Mouse (Mus musculus): Measurements from ENCODE around the gene Clcf1.
A peak's percentile ranks its signal among the peaks of the same experiment; 100 is the strongest.

Gene Clcf1

GRCm38 (mm10) chr19:4214071-4214770, at the start of gene Clcf1, which contains the start of gene AC109138.7:
Gene Clcf1, plus strand, starts transcription at chr19:4214238.
Gene AC109138.7, plus strand, starts transcription at chr19:4214357.
- no peak for DNase-seq (ENCODE audit: low spot score in 2 of 2)

- DNase-seq (ENCODE audit: low spot score in 2 of 2), result no peak
Measured at GRCm38 (mm10) chr19:4164721-4165120, 49.3 kb upstream of the Clcf1 start.

DNA sequence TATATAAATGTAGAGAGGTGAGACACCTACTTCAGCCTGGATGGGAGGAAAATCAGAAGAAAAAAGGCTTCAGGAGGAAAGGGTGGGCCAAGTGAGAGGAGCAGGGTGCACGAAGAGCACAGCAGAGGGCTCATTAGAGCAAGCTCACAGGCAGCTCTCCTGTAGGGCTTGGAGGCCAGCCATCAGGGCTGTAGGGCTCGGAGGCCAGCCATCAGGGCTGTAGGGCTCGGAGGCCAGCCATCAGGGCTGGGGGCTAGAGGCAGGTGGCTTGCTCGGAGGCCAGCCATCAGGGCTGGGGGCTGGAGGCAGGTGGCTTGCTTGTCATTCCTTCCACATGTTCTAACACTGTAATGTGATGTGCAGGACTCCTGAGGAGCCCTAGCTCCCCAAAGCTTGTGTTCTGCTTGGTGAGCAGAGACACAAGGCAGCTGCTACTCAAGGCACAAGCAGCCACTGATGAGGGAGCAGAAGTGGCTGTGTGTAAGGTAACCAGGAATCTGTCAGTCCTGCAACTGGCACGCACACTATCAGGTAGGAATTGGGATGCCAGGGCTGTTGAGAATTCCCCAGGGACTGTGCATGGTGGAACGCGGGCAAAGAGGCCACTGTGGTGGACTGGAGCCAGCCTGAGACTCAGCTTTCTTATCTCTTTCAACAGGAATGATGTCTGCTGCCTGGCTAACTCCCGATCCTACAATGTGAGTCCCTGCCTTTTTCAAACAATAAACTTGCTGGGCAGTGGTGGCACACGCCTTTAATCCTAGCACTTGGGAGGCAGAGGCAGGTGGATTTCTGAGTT, 47.2 kb upstream of the Clcf1 start:
- no peak for DNase-seq (ENCODE audit: low spot score in 2 of 2)

DNA sequence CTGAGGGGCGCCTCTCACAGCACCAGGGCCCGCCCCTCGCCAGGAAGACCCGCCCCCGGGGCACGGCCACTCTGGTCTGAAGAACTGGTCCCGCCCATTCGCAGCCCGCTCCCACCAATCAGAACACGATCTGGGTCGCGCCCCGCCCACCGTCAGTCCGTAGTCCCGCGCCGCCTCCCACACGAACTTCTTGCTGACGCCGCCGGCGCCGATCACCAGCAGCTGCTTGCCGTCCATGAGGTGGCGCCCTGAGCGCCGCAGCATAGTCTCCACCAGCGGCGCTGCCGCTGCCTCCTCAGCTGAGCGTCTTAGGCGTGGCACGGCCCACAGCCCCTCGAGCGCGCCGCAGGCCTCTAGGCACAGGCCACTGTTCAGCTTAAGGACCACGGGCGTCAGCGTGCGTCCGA, 44.7 kb upstream of the Clcf1 start:
- DNase-seq (ENCODE audit: low spot score in 2 of 2), result peak; percentile 99 to 100

DNA sequence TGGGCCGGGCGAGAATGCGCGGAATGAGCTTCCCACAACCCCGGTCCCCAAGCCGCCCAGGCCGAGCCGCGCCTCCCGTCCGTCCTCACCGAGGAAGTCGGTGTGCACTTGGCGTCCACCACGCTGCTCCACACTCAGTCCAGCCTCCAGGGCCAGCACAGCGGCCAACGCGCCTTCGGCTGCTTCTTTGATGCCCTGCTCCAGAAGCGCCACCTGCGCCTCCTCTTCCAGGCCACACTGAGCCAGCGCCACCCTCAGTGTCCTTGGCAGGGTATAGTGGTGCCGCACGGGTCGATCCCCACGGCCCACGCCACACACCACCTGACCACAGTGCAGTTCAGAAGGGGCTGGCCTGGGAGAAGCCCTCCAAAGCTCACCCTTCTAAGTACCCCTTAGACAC, 44.2 kb upstream of the Clcf1 start:
- no peak for DNase-seq (ENCODE audit: low spot score in 2 of 2)

- no peak for DNase-seq (ENCODE audit: low spot score in 2 of 2)
Measured at GRCm38 (mm10) chr19:4170723-4171392, 43.2 kb upstream of the Clcf1 start.

DNA sequence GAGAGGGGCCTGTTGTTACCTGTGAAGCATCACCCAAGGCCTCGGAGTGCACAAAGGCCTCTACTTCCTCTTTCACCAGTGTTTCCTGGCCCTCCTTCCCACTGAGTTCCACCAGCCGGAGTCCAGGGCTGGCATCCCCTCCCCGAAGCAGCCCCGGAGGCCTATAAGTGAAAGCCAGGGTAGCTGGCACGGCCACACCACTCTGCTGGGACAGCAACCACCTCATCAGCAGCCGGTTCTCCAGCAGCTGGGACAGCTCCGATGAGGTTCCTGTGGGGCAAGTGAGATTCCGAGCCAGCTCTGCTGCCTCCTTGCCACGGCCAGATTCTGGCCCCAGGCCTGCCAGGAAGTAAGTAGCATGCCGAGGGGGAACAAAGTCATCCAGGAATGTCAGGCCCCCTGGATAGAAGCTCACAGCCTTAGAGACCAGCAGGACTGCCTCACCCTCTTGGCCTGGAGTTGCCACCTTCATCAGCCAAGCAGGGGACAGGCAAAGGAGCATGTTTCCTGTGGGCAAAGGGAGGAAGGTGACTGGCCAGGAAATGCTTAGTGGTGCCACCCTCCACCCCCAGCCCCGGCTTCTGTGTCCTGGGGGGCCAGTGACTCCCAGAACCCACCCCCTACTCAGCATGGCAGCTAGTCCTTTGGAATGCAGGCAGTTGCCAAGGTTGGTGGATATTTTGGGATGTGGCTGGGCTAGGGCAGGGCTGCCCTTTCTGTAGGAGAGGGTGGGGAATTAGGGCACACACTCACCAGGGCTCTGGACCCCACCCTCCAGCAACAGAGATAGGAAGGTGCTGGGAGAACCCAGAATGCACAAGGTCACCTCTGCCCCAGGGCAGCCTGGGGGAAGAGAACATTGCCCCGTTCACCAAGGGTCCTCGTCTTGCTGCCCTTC, 42.4 kb upstream of the Clcf1 start:
- no peak for DNase-seq (ENCODE audit: low spot score in 2 of 2)

DNA sequence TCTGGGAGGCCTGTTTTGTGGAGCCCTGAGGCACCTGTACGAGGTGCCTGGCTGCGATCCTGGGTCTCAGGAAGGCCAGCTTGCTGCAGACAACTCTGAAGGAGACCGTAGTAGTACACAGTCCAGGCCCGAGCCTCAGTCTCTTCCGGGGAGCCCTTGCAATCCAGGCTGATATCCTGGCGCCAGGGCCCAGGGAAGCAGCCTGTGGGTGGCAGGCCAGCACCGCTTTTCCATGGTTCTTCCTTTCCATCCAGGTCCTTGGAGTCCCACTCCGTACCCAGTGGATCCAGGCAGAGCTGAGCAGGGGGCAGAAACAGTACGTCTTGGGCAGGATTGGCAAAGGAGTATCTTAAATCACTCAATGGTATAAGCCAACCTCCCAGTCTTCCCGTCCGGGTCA, 41.1 kb upstream of the Clcf1 start:
- DNase-seq (ENCODE audit: low spot score in 2 of 2), result no peak

GRCm38 (mm10) chr19:4175368-4175947, 38.6 kb upstream of the Clcf1 start, which contains the start of gene Carns1:
Gene Carns1, minus strand, starts transcription at chr19:4175479.
- DNase-seq (ENCODE audit: low spot score in 2 of 2), result no peak

GRCm38 (mm10) chr19:4180411-4180810, 33.6 kb upstream of the Clcf1 start:
- DNase-seq (ENCODE audit: low spot score in 2 of 2), result no peak

- DNase-seq (ENCODE audit: low spot score in 2 of 2), result peak; percentile 62 to 64
Measured at GRCm38 (mm10) chr19:4181892-4182291, 32.1 kb upstream of the Clcf1 start.

DNA sequence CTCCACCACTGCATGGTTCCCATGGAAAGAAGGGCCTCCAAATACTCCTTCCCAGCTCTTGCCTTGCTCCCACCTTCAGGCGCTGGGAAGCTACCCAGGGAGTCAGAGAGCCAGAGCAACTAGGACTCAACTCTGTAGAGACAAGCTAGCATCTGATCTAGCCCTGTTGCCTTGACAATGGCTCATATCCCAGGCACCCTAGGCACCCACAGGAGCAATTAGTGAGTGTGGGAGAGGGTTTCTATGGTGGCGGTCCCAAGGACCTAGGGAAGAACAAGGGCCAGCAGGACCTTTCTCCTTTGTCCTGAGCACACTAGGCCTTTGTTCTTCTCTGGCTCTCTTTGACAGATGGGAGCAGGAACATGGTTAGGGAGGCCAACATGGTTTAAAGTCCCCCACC, 30.3 kb upstream of the Clcf1 start:
- DNase-seq (ENCODE audit: low spot score in 2 of 2), result no peak

GRCm38 (mm10) chr19:4184976-4185975, 28.8 kb upstream of the Clcf1 start:
- DNase-seq (ENCODE audit: low spot score in 2 of 2), result no peak

DNA sequence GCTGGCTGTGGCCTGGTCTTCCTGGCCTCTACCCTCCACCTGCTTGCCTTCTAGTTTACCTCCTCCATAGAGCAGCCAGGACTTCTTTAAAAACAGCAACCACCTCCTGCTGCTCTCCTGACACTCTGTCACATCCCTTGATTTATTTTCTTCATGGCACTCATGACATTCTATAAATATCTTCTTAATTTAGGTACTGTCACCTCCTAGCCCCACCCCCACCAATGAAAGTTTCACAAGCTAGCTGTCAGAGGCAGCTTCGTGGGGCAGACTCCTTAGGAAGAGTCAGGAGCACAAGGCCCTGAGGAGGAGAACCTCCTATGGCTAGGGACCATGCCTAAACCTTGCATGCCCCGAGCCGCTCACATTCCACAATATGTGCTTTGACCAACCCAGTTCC, 26.7 kb upstream of the Clcf1 start:
- DNase-seq (ENCODE audit: low spot score in 2 of 2), result no peak

DNA sequence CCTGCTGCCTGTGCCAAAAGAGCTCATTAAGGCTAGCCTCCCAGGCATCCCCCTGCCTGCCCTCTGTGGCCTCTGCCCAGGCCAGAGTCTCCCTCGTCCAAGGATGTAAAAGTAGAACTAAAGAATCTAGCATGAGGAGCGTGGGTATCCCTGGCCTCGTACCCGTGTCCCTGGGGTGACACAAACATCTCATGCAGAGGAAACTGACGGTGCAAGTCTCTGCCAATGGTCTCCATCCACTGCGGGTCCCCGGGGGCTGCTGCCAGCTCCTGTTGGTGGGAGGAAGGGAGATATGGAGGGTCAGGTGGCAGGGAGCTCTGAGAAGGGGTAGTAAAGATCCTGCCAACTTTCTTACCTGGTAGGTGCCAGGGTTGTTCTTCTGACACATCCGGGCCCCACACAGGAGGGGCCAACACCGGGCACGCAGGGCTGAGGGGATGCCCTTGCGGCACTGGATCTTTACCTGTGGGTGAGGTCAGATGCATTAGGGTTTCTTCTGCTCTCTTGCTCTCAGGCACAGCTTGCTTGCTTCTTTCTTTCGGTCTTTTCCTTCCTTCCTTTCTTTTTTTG, 24.9 kb upstream of the Clcf1 start:
- no peak for DNase-seq (ENCODE audit: low spot score in 2 of 2)

DNA sequence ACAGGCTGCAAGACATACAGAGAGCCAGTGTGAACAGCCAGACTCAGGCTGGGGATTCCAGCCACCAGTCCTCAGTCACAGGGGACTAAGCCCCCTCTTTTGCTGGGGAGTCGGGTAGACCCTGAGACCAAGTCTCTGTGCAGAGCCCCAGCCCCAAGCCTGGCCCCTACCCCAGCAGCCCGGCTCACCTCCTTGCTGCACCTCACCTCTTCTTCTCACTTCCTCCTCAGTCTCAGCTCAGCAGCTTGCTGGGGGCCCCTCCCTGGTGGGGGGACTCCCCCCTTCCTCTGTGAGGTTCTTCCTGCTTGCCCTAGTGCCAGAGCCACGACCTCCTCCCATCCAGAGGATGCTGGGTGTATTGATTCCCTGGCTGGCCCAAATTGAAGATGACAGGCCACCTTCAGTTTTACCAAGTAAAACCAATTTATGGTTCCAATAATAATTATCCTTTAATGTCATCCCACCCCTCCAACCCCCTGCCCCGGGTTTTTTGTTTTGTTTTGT, 23.2 kb upstream of the Clcf1 start, which contains the start of gene Tbc1d10c:
Gene Tbc1d10c, minus strand, starts transcription at position 454 of the 504 bp plus-strand sequence.
- DNase-seq (ENCODE audit: low spot score in 2 of 2), result no peak

DNA sequence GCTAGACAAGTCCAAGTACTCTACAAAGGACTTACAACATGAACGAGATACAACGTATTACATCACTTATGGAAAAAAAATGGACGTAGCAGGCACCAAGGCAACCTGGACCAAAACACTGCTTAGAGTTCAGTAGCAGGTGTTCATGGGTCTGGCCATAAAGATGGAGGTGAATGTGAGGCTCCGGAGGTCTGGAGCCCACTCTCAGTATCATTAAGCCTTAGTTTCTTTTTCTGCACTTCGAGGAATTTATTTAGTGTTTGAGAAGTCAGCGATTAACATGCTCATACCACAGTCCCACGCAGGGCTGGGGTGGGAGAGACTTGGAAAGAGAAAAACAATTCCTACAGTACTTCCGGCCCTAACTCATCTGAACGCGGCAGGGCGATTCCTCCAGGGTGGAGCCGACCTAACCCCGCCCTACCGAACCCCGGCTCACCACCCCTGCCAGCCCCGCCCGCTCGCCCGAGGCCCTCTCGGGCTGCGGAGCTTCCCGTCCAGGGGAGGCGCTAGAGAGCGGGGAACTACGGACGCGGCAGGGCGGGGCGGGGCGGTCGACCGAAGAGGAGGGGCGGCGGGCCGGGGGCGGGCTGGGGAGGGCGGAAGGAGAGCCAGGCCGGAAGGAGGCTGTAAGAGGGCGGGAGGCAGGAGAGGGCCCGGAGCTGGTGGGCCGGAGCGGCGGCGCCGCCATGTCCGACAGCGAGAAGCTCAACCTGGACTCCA, 22.3 kb upstream of the Clcf1 start, which contains the start of gene Ppp1ca:
Gene Ppp1ca, plus strand, starts transcription at position 538 of the 723 bp plus-strand sequence.
- peak; percentile 75 to 85 for DNase-seq (ENCODE audit: low spot score in 2 of 2)

DNA sequence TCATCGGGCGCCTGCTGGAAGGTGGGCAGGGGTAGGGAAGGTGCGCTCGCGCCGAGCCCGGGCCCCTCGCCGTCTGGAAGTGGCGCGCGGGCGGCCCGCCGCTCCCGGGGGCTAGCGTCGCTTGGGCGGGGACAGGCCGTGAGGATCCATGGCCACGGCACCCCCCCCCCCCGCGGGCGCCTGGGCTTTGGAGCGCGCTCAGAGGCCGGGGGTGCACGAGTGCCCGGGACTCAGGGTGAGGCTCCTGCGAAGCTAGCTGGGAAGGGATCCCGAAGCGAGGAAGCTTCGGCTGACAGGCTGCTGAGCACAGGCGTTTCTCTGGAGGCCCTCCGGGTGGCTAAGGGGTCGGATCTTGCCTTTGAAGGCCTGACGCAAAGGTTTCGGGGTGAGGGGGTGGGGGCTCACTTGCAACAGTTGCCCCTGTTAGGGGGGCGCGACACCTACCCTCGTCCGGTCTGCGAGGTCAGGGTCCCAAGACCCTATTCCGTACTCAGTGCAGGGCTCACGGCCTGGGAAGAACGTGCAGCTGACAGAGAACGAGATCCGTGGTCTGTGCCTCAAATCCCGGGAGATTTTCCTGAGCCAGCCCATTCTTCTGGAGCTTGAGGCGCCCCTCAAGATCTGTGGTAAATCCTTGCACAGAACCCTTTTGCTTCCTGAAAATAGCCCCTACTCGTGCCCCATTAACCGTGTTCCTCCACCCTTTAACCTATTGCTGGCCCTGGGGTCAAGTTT, 21.6 kb upstream of the Clcf1 start:
- DNase-seq (ENCODE audit: low spot score in 2 of 2), result no peak
